Mouse (Mus musculus) lung, embryonic 14.5 days (tissue): ENCODE results near the gene Bdkrb2. TPM values are rescaled to one million over a fixed set of nuclear protein-coding genes. Genes with fewer than 3 reads are reported as not detected.

Source experiments
- ATAC-seq: fragments of 200-750 bp; cut with Nextera tagmentation; 2 replicates; pipeline ENCODE4 v1.8.0; 2017; ENCODE audit warnings: mild to moderate bottlenecking, moderate TSS enrichment, moderate library complexity; ENCODE audit not compliant: insufficient read depth
- DNase-seq: peaks from one replicate; pipeline ENCODE4 v3.0.0-alpha.2; 2015
- H3K27ac ChIP-seq: fragments of 300-500 bp; sonication (generic); 2 replicates; pipeline ENCODE4 v1.5.1; 2014; ENCODE audit warnings: low read depth, mild to moderate bottlenecking, moderate library complexity
- H3K27me3 ChIP-seq: fragments of 300-500 bp; sonication (generic); 2 replicates; pipeline ENCODE4 v1.6.1; 2014; ENCODE audit warnings: low read length, control low read depth; ENCODE audit not compliant: insufficient read depth
- H3K36me3 ChIP-seq: fragments of 300-500 bp; sonication (generic); 2 replicates; pipeline ENCODE4 v1.6.1; 2014; ENCODE audit warnings: control low read depth; ENCODE audit not compliant: insufficient read depth
- H3K4me1 ChIP-seq: fragments of 300-500 bp; sonication (generic); 2 replicates; pipeline ENCODE4 v1.6.1; 2014; ENCODE audit warnings: antibody characterized with exemption, control low read depth; ENCODE audit not compliant: insufficient read depth
- H3K4me2 ChIP-seq: fragments of 300-500 bp; sonication (generic); 2 replicates; pipeline ENCODE4 v1.6.1; 2014; ENCODE audit warnings: mild to moderate bottlenecking
- H3K4me3 ChIP-seq: fragments of 300-500 bp; sonication (generic); 2 replicates; pipeline ENCODE4 v1.5.1; 2014; ENCODE audit warnings: low read depth, low read length
- H3K9ac ChIP-seq: fragments of 300-500 bp; sonication (generic); 2 replicates; pipeline ENCODE4 v1.6.1; 2014
- H3K9me3 ChIP-seq: fragments of 300-500 bp; sonication (generic); 2 replicates; pipeline ENCODE4 v1.6.1; 2016; ENCODE audit warnings: low read depth, low read length, control low read depth
- CTCF ChIP-seq: IDR thresholded peaks from 2 replicates; pipeline ENCODE4 v1.5.1; 2016; ENCODE audit warnings: antibody characterized with exemption, low read depth
- WGBS: fragments of 180-500 bp; shearing (Covaris S2); extraction: QIAGEN DNeasy Blood & Tissue Kit; methylation state at CpG from one replicate; pipeline ENCODE4 v1.1.7; 2014; 5-methylcytosine and 5-hydroxymethylcytosine counted together
- polyA plus RNA-seq: library from polyadenylated mRNA; unstranded; fragments of >200 nt; fragmentation: Nextera tagmentation; extraction: Ambion mirVana; gene quantifications from 2 replicates; pipeline ENCODE4 v1.2.1, GENCODE M21; 2014

The Bdkrb2 gene
- polyA plus RNA-seq, 1 experiment from 2014 or later = 0.21 TPM

- ATAC-seq = no peak
- Histone ChIP-seq H3K9me3 (no peaks in the 10 kb centered on the region), H3K36me3 (no peaks in the 10 kb centered on the region), H3K4me2 (no peak overlapping the region), H3K27ac (no peak overlapping the region), H3K4me3 (no peak overlapping the region), H3K9ac (no peak overlapping the region), H3K27me3 (no peaks in the 10 kb centered on the region), H3K4me1 (no peaks in the 10 kb centered on the region)
- DNase-seq = no peak
- no peak for TF ChIP-seq CTCF
- WGBS = 96% methylated on average over 23 of the region's 23 CpGs
Observed at GRCm38 (mm10) chr12:105592361-105592761, 29.3 kb downstream of the Bdkrb2 start.

GRCm38 (mm10) chr12:105593471-105593870, 30.4 kb downstream of the Bdkrb2 start:
- Histone ChIP-seq H3K36me3 (no peaks in the 10 kb centered on the region), H3K27ac (no peak overlapping the region), H3K9ac (no peak overlapping the region), H3K9me3 (no peaks in the 10 kb centered on the region), H3K4me1 (no peaks in the 10 kb centered on the region), H3K4me3 (no peak overlapping the region), H3K27me3 (no peaks in the 10 kb centered on the region), H3K4me2 (no peak overlapping the region)
- WGBS = 61% methylated on average over 4 of the region's 4 CpGs
- TF ChIP-seq CTCF = no peak
- ATAC-seq (no peak), DNase-seq (no peak)

GRCm38 (mm10) chr12:105597135-105597534, 34.1 kb downstream of the Bdkrb2 start:
- DNase-seq (no peak), ATAC-seq (no peak)
- no peak for TF ChIP-seq CTCF

GRCm38 (mm10) chr12:105598503-105598902, 35.5 kb downstream of the Bdkrb2 start:
- Histone ChIP-seq H3K36me3 (no peaks in the 10 kb centered on the region), H3K9me3 (no peaks in the 10 kb centered on the region), H3K27ac (no peak overlapping the region), H3K9ac (no peak overlapping the region), H3K4me3 (no peak overlapping the region), H3K27me3 (no peaks in the 10 kb centered on the region), H3K4me2 (no peak overlapping the region), H3K4me1 (no peaks in the 10 kb centered on the region)
- ATAC-seq (no peak), DNase-seq (no peak)
- TF ChIP-seq CTCF = no peak
- WGBS = 74% methylated on average over 10 of the region's 10 CpGs

More at GRCm38 (mm10) chr12:105597135-105597534, 34.1 kb downstream of the Bdkrb2 start:
- no peak overlapping the region for H3K27ac ChIP-seq
- H3K27me3 ChIP-seq = no peaks in the 10 kb centered on the region
- H3K9me3 ChIP-seq = no peaks in the 10 kb centered on the region
- WGBS = 86% methylated on average over 8 of the region's 8 CpGs
- no peak overlapping the region for H3K9ac ChIP-seq
- H3K4me3 ChIP-seq = no peak overlapping the region
- H3K4me2 ChIP-seq = no peak overlapping the region
- no peaks in the 10 kb centered on the region for H3K36me3 ChIP-seq
- no peaks in the 10 kb centered on the region for H3K4me1 ChIP-seq

- no peak for TF ChIP-seq CTCF
- no peaks in the 10 kb centered on the region for H3K27me3 ChIP-seq
- H3K9ac ChIP-seq = no peak overlapping the region
- WGBS = 54% methylated on average over 5 of the region's 5 CpGs
- no peak overlapping the region for H3K4me3 ChIP-seq
- no peak overlapping the region for H3K27ac ChIP-seq
- H3K9me3 ChIP-seq = no peaks in the 10 kb centered on the region
- no peak overlapping the region for H3K4me2 ChIP-seq
- ATAC-seq = no peak
- no peaks in the 10 kb centered on the region for H3K36me3 ChIP-seq
- DNase-seq = no peak
- H3K4me1 ChIP-seq = no peaks in the 10 kb centered on the region
Observed at GRCm38 (mm10) chr12:105599098-105599497, 36.1 kb downstream of the Bdkrb2 start.

GRCm38 (mm10) chr12:105601586-105601985, 38.6 kb downstream of the Bdkrb2 start:
- Histone ChIP-seq H3K27me3 (no peaks in the 10 kb centered on the region), H3K36me3 (no peaks in the 10 kb centered on the region), H3K9ac (no peak overlapping the region), H3K9me3 (no peaks in the 10 kb centered on the region), H3K4me3 (no peak overlapping the region), H3K27ac (no peak overlapping the region), H3K4me1 (no peaks in the 10 kb centered on the region), H3K4me2 (no peak overlapping the region)
- 59% methylated on average over 6 of the region's 6 CpGs for WGBS
- TF ChIP-seq CTCF = no peak
- no peak for ATAC-seq
- DNase-seq = no peak

GRCm38 (mm10) chr12:105602581-105603210, 39.7 kb downstream of the Bdkrb2 start, which contains the start of gene Bdkrb1:
Bdkrb1 (plus strand) TSS chr12:105603085.
- Histone ChIP-seq H3K27me3 (no peaks in the 10 kb centered on the region), H3K27ac (no peak within 1 kb of the TSS), H3K9me3 (no peaks in the 10 kb centered on the region), H3K4me1 (no peaks in the 10 kb centered on the region), H3K4me3 (no peak within 1 kb of the TSS), H3K9ac (no peak within 1 kb of the TSS), H3K36me3 (no peaks in the 10 kb centered on the region), H3K4me2 (no peak within 1 kb of the TSS)
- no peak for DNase-seq
- 76% methylated on average over 11 of the region's 11 CpGs for WGBS
- ATAC-seq = no peak
- TF ChIP-seq CTCF = no peak
